Mouse (Mus musculus): ENCODE results near the gene Olfr799.

The Olfr799 gene

GRCm38 (mm10) chr10:129637184-129637583 lies at the start of gene Olfr799:
Gene Olfr799 (plus strand): TSS chr10:129637484.
- no peak for DNase-seq (ENCODE audit: low spot score in 2 of 2)

- no peak for DNase-seq (ENCODE audit: low spot score in 2 of 2)
Measured at GRCm38 (mm10) chr10:129612470-129612869, 24.8 kb upstream of the Olfr799 start, which contains the start of gene Olfr796. Gene Olfr796 (minus strand): TSS chr10:129612570.

GRCm38 (mm10) chr10:129621724-129622123 lies 15.6 kb upstream of the Olfr799 start:
- no peak for DNase-seq (ENCODE audit: low spot score in 2 of 2)

GRCm38 (mm10) chr10:129623251-129623650 lies 14.0 kb upstream of the Olfr799 start:
- DNase-seq (ENCODE audit: low spot score in 2 of 2) = no peak

- no peak for DNase-seq (ENCODE audit: low spot score in 2 of 2)
Measured at GRCm38 (mm10) chr10:129627834-129628233, 9.4 kb upstream of the Olfr799 start, which contains the start of gene Olfr798. Gene Olfr798 (minus strand): TSS chr10:129627934.

- no peak for DNase-seq (ENCODE audit: low spot score in 2 of 2)
Measured at GRCm38 (mm10) chr10:129651763-129652162, 14.5 kb downstream of the Olfr799 start.

GRCm38 (mm10) chr10:129657394-129657793 lies 20.1 kb downstream of the Olfr799 start, which contains the start of gene Olfr800:
Gene Olfr800 (plus strand): TSS chr10:129657694.
- no peak for DNase-seq (ENCODE audit: low spot score in 2 of 2)

- DNase-seq (ENCODE audit: low spot score in 2 of 2) = no peak
Measured at GRCm38 (mm10) chr10:129673765-129674164, 36.5 kb downstream of the Olfr799 start, which contains the start of gene Olfr801. Gene Olfr801 (minus strand): TSS chr10:129673865.

GRCm38 (mm10) chr10:129688069-129688468 lies 50.8 kb downstream of the Olfr799 start, which contains the start of gene Olfr802:
Gene Olfr802 (minus strand): TSS chr10:129688169.
- DNase-seq (ENCODE audit: low spot score in 2 of 2) = no peak

- DNase-seq (ENCODE audit: low spot score in 2 of 2) = no peak
Measured at GRCm38 (mm10) chr10:129694186-129694585, 56.9 kb downstream of the Olfr799 start, which contains the start of gene Olfr803. Gene Olfr803 (minus strand): TSS chr10:129694286.

Data from frontal cortex, postnatal 10 days (tissue).